Comparison of ENCODE assay signal across 10 mouse cellular contexts in the genomic region with DNA sequence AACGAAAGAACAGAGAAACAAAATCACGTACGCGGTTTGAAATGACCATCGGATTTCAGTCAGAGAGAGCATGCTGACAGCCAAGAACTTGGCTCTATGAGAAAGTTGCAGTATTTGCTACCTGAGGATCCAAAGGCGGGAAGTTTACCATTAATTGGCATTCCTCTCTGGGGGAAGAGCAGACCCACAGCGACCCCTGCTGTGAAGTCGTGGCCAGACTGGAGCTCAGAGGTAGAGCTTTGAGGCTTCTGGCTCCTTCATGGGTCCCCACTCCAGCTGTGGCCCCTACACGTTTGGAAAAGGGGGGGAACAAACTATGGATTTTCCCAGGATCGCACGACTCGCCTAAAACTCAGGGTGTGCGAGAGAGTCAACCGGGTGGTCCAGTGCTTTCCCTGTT. TPM values are rescaled to one million over a fixed set of nuclear protein-coding genes. Genes with fewer than 3 reads are reported as not detected.
DNase-seq lines count a peak whose midpoint lies in the region; ATAC-seq lines count a peak whose summit lies in the region.
"Had no signal": no experiment of that assay in that cellular context is flagged by ENCODE, and none has a peak within 500 bp of the region (broad histone marks: within the 10 kb centered on the region; RNA-seq: fewer than 3 reads in every experiment).

No protein-coding gene starts in this region.

- intact Hi-C loops in left cerebral cortex, postnatal 4 days (cut with DNase I), result no loop called here

- H3K4me3 ChIP-seq in hindbrain, embryonic 11.5 days (ENCODE audit: low read depth, low read length), result no peak overlapping the region
- no peak overlapping the region for H3K4me3 ChIP-seq in hindbrain, embryonic 12.5 days
- H3K4me3 ChIP-seq: neural tube, embryonic 13.5 days had no signal

- no peaks in the 10 kb centered on the region for H3K36me3 ChIP-seq in hindbrain, embryonic 11.5 days (ENCODE audit: control insufficient read depth, insufficient read depth, low read length)
- H3K36me3 ChIP-seq in hindbrain, embryonic 12.5 days, result no peaks in the 10 kb centered on the region
- H3K36me3 ChIP-seq: neural tube, embryonic 13.5 days had no signal

- H3K9me3 ChIP-seq in hindbrain, embryonic 11.5 days (ENCODE audit: control insufficient read depth, low read length), result no peaks in the 10 kb centered on the region
- H3K9me3 ChIP-seq in hindbrain, embryonic 12.5 days (replicated peaks), result no peaks in the 10 kb centered on the region
- H3K9me3 ChIP-seq: neural tube, embryonic 13.5 days had no signal

- H3K4me1 ChIP-seq in hindbrain, embryonic 11.5 days (replicated peaks; ENCODE audit: control insufficient read depth, insufficient read depth, low read length), result no peaks in the 10 kb centered on the region
- no peaks in the 10 kb centered on the region for H3K4me1 ChIP-seq in hindbrain, embryonic 12.5 days
- H3K4me1 ChIP-seq: neural tube, embryonic 13.5 days had no signal

- no peak for ATAC-seq in hindbrain, embryonic 11.5 days (ENCODE audit: low FRiP score)
- ATAC-seq in hindbrain, embryonic 12.5 days (ENCODE audit: low FRiP score), result no peak
- ATAC-seq in activated CD4-positive, CD25-positive, alpha-beta regulatory T cell, adult 4 months, result peak; percentile 68
- ATAC-seq in megakaryocyte, adult 5-6 weeks (ENCODE audit: poor library complexity, severe bottlenecking), result peak; percentile 43; the same call in 1 of the 2 replicates

- H3K9ac ChIP-seq in hindbrain, embryonic 11.5 days (ENCODE audit: low read depth, low read length), result no peak overlapping the region
- H3K9ac ChIP-seq in hindbrain, embryonic 12.5 days, result no peak overlapping the region
- H3K9ac ChIP-seq: neural tube, embryonic 13.5 days had no signal

- H3K4me2 ChIP-seq in hindbrain, embryonic 11.5 days (replicated peaks; ENCODE audit: low read depth, low read length), result no peak overlapping the region
- H3K4me2 ChIP-seq in hindbrain, embryonic 12.5 days (replicated peaks), result no peak overlapping the region
- H3K4me2 ChIP-seq: neural tube, embryonic 13.5 days had no signal

- DNase-seq in hindbrain, embryonic 11.5 days (ENCODE audit: low spot score), result peak; percentile 36
- peak; percentile 52 to 53 for DNase-seq in B cell, adult 2 months
- no peak for DNase-seq in frontal cortex, postnatal 25 days (ENCODE audit: low spot score in 2 of 2)
- no peak for DNase-seq in cerebellum, postnatal 14 days
- DNase-seq in left cerebral cortex, postnatal 4 days, result no peak

- 50% methylated on average over 14 of the region's 14 CpGs for WGBS in hindbrain, embryonic 11.5 days
- WGBS in hindbrain, embryonic 12.5 days, result 45% methylated on average over 14 of the region's 14 CpGs

- H3K27ac ChIP-seq in hindbrain, embryonic 11.5 days (ENCODE audit: low read depth, low read length), result no peak overlapping the region
- no peak overlapping the region for H3K27ac ChIP-seq in hindbrain, embryonic 12.5 days
- H3K27ac ChIP-seq: neural tube, embryonic 13.5 days had no signal

- H3K27me3 ChIP-seq in hindbrain, embryonic 11.5 days (ENCODE audit: control insufficient read depth, insufficient read depth, low read length), result no peaks in the 10 kb centered on the region
- H3K27me3 ChIP-seq in hindbrain, embryonic 12.5 days, result no peaks in the 10 kb centered on the region
- H3K27me3 ChIP-seq: neural tube, embryonic 13.5 days had no signal

RNA-seq across cellular contexts. Expression of gene Tcstv3, which starts 3.1 kb away (rescaled TPM):
- not detected in 2 replicates for polyA plus RNA-seq in hindbrain, embryonic 11.5 days (2014; fragmentation: Nextera tagmentation; extraction: Ambion mirVana)
- polyA plus RNA-seq in hindbrain, embryonic 12.5 days (2016; fragmentation: Nextera tagmentation; extraction: Ambion mirVana), result not detected in 2 replicates
- not detected for polyA plus RNA-seq in activated CD4-positive, CD25-positive, alpha-beta regulatory T cell, adult 4 months (2017; shearing (Covaris generic))
- total RNA-seq in megakaryocyte, adult 5-6 weeks (2015), result not detected in 2 replicates
- total RNA-seq in megakaryocyte, adult 5-6 weeks (2017), result not detected in 2 replicates
- not detected for total RNA-seq in left cerebral cortex, postnatal 4 days (2021)
- total RNA-seq: gastrocnemius, adult 8-10 months had no signal
- polyA plus RNA-seq: neural tube, embryonic 13.5 days had no signal

RNA-seq across cellular contexts. Expression of gene BC147527, which starts 13.4 kb away (rescaled TPM):
- polyA plus RNA-seq in hindbrain, embryonic 11.5 days (2014; fragmentation: Nextera tagmentation; extraction: Ambion mirVana), result 0.11 and 0.13 TPM in 2 replicates
- 0.14 TPM in 1 of 2 replicates, not detected in the other for polyA plus RNA-seq in hindbrain, embryonic 12.5 days (2016; fragmentation: Nextera tagmentation; extraction: Ambion mirVana)
- polyA plus RNA-seq in activated CD4-positive, CD25-positive, alpha-beta regulatory T cell, adult 4 months (2017; shearing (Covaris generic)), result 10 to 100 TPM; 26.5 to 75.3 TPM
- total RNA-seq in megakaryocyte, adult 5-6 weeks (2015), result 46.3 and 48.8 TPM in 2 replicates
- 48.0 and 70.9 TPM in 2 replicates for total RNA-seq in megakaryocyte, adult 5-6 weeks (2017)
- total RNA-seq in left cerebral cortex, postnatal 4 days (2021), result not detected
- total RNA-seq: gastrocnemius, adult 8-10 months had no signal

RNA-seq across cellular contexts. Expression of gene AF067061, which starts 50.7 kb away (rescaled TPM):
- not detected in 2 replicates for polyA plus RNA-seq in hindbrain, embryonic 11.5 days (2014; fragmentation: Nextera tagmentation; extraction: Ambion mirVana)
- not detected in 2 replicates for polyA plus RNA-seq in hindbrain, embryonic 12.5 days (2016; fragmentation: Nextera tagmentation; extraction: Ambion mirVana)
- polyA plus RNA-seq in activated CD4-positive, CD25-positive, alpha-beta regulatory T cell, adult 4 months (2017; shearing (Covaris generic)), result not detected
- not detected in 2 replicates for total RNA-seq in megakaryocyte, adult 5-6 weeks (2015)
- not detected in 2 replicates for total RNA-seq in megakaryocyte, adult 5-6 weeks (2017)
- total RNA-seq in left cerebral cortex, postnatal 4 days (2021), result not detected
- total RNA-seq: gastrocnemius, adult 8-10 months had no signal
- polyA plus RNA-seq: neural tube, embryonic 13.5 days had no signal

Comparison
In these comparisons a context has a peak if more than half of its experiments do, and no peak if none do; other contexts are left out.
1. ATAC-seq: peak in activated CD4-positive, CD25-positive, alpha-beta regulatory T cell, adult 4 months (single experiment) and megakaryocyte, adult 5-6 weeks (single experiment); none in hindbrain, embryonic 11.5 days (single experiment) and hindbrain, embryonic 12.5 days (single experiment).
2. DNase-seq: peak in hindbrain, embryonic 11.5 days (single experiment) and B cell, adult 2 months (2 of 2); none in frontal cortex, postnatal 25 days (0 of 2), cerebellum, postnatal 14 days (0 of 2) and left cerebral cortex, postnatal 4 days (single experiment).
3. RNA of gene BC147527, which starts 13.4 kb away (polyA plus RNA-seq): 26.5 to 75.3 TPM in activated CD4-positive, CD25-positive, alpha-beta regulatory T cell, adult 4 months; 0.14 TPM in hindbrain, embryonic 12.5 days and 0.11 to 0.13 TPM in hindbrain, embryonic 11.5 days; every median in the first group is over 10 times any median in the second.